Mouse (Mus musculus) lung, postnatal 0 days (tissue): ENCODE results near the gene Msh4. TPM values are rescaled to one million over a fixed set of nuclear protein-coding genes. Genes with fewer than 3 reads are reported as not detected.
A peak's percentile ranks its signal among the peaks of the same experiment; 100 is the strongest.

Experiments used
- ATAC-seq: fragments of 200-750 bp; cut with Nextera tagmentation; 2 replicates; pipeline ENCODE4 v1.8.0; 2017; ENCODE audit warnings: moderate library complexity
- DNase-seq: peaks from one replicate; pipeline ENCODE4 v3.0.0-alpha.2; 2016; ENCODE audit warnings: low spot score
- H3K27ac ChIP-seq: fragments of 300-500 bp; sonication (generic); 2 replicates; pipeline ENCODE4 v1.5.1; 2014; ENCODE audit warnings: antibody characterized with exemption, mild to moderate bottlenecking, low read length, mixed read lengths
- H3K27me3 ChIP-seq: fragments of 300-500 bp; sonication (generic); replicated peaks from 2 replicates; pipeline ENCODE4 v1.6.1; 2014; ENCODE audit warnings: low read length, mixed read lengths; ENCODE audit not compliant: insufficient read depth
- H3K36me3 ChIP-seq: fragments of 300-500 bp; sonication (generic); 2 replicates; pipeline ENCODE4 v1.6.1; 2014; ENCODE audit warnings: low read length, mixed read lengths; ENCODE audit not compliant: insufficient read depth
- H3K4me1 ChIP-seq: fragments of 300-500 bp; sonication (generic); 2 replicates; pipeline ENCODE4 v1.6.1; 2014; ENCODE audit warnings: antibody characterized with exemption, low read depth, low read length, mixed read lengths; ENCODE audit not compliant: insufficient read depth
- H3K4me2 ChIP-seq: fragments of 300-500 bp; sonication (generic); replicated peaks from 2 replicates; pipeline ENCODE4 v1.6.1; 2014; ENCODE audit warnings: low read depth, mild to moderate bottlenecking, low read length, moderate library complexity, mixed read lengths
- H3K4me3 ChIP-seq: fragments of 300-500 bp; sonication (generic); 2 replicates; pipeline ENCODE4 v1.5.1; 2014; ENCODE audit warnings: low read depth, low read length
- H3K9ac ChIP-seq: fragments of 300-500 bp; sonication (generic); replicated peaks from 2 replicates; pipeline ENCODE4 v1.6.1; 2014; ENCODE audit warnings: low read depth, mild to moderate bottlenecking
- H3K9me3 ChIP-seq: fragments of 300-500 bp; sonication (generic); 2 replicates; pipeline ENCODE4 v1.6.1; 2016; ENCODE audit warnings: low read length, mixed read lengths
- CTCF ChIP-seq: IDR thresholded peaks from 2 replicates; pipeline ENCODE4 v1.5.1; 2016; ENCODE audit warnings: antibody characterized with exemption, mild to moderate bottlenecking
- EP300 ChIP-seq: IDR thresholded peaks from 2 replicates; pipeline ENCODE4 v1.6.1; 2016; ENCODE audit warnings: antibody characterized with exemption, mild to moderate bottlenecking, control low read depth
- WGBS: fragments of 180-500 bp; shearing (Covaris S2); extraction: QIAGEN DNeasy Blood & Tissue Kit; methylation state at CpG from one replicate; pipeline ENCODE4 v1.1.7; 2014; 5-methylcytosine and 5-hydroxymethylcytosine counted together
- polyA plus RNA-seq: library from polyadenylated mRNA; unstranded; fragments of >200 nt; fragmentation: Nextera tagmentation; extraction: Ambion mirVana; gene quantifications from 2 replicates; pipeline ENCODE4 v1.2.1, GENCODE M21; 2015

Gene Msh4
- polyA plus RNA-seq, 1 experiment from 2014 or later, result 0.08 TPM

- Histone ChIP-seq H3K36me3 (peaks cover 28% of the 10 kb centered on the region), H3K27me3 (no peaks in the 10 kb centered on the region), H3K4me1 (no peaks in the 10 kb centered on the region), H3K4me2 (no peak overlapping the region), H3K27ac (no peak overlapping the region), H3K9ac (no peak overlapping the region), H3K9me3 (no peaks in the 10 kb centered on the region), H3K4me3 (no peak overlapping the region)
- TF ChIP-seq EP300 (no peak), CTCF (no peak)
- DNase-seq (no peak), ATAC-seq (no peak)
- WGBS, result 81% methylated on average over 11 of the region's 11 CpGs
Observed at GRCm38 (mm10) chr3:153929526-153929925, 23.6 kb upstream of the Msh4 start.

- H3K36me3 ChIP-seq, result peaks cover 20% of the 10 kb centered on the region
- no peak for DNase-seq
- H3K9me3 ChIP-seq, result no peaks in the 10 kb centered on the region
- H3K9ac ChIP-seq, result no peak overlapping the region
- TF ChIP-seq EP300 (no peak), CTCF (peak; percentile 21)
- H3K4me2 ChIP-seq, result no peak overlapping the region
- 86% methylated on average over 7 of the region's 7 CpGs for WGBS
- H3K27ac ChIP-seq, result no peak overlapping the region
- no peaks in the 10 kb centered on the region for H3K4me1 ChIP-seq
- H3K27me3 ChIP-seq, result no peaks in the 10 kb centered on the region
- ATAC-seq, result no peak
- H3K4me3 ChIP-seq, result no peak overlapping the region
Observed at GRCm38 (mm10) chr3:153926333-153926732, 20.4 kb upstream of the Msh4 start.

- no peaks in the 10 kb centered on the region for H3K4me1 ChIP-seq
- 84% methylated on average over 10 of the region's 10 CpGs for WGBS
- H3K4me2 ChIP-seq, result no peak overlapping the region
- H3K36me3 ChIP-seq, result peaks cover 10% of the 10 kb centered on the region
- ATAC-seq (no peak), DNase-seq (no peak)
- H3K4me3 ChIP-seq, result no peak overlapping the region
- H3K9me3 ChIP-seq, result no peaks in the 10 kb centered on the region
- no peaks in the 10 kb centered on the region for H3K27me3 ChIP-seq
- H3K27ac ChIP-seq, result no peak overlapping the region
- H3K9ac ChIP-seq, result no peak overlapping the region
- TF ChIP-seq EP300 (no peak), CTCF (no peak)
Observed at GRCm38 (mm10) chr3:153921147-153921910, 15.4 kb upstream of the Msh4 start.

GRCm38 (mm10) chr3:153917200-153917599 lies 11.3 kb upstream of the Msh4 start:
- DNase-seq, result peak; percentile 26
- no peak overlapping the region for H3K4me3 ChIP-seq
- no peak overlapping the region for H3K4me2 ChIP-seq
- ATAC-seq, result no peak
- no peaks in the 10 kb centered on the region for H3K9me3 ChIP-seq
- H3K9ac ChIP-seq, result no peak overlapping the region
- H3K4me1 ChIP-seq, result peaks cover 4% of the 10 kb centered on the region; the same call in 1 of the 2 replicates
- no peaks in the 10 kb centered on the region for H3K27me3 ChIP-seq
- no peak overlapping the region for H3K27ac ChIP-seq
- WGBS, result 11% methylated on average over 1 of the region's 1 CpGs
- no peaks in the 10 kb centered on the region for H3K36me3 ChIP-seq
- TF ChIP-seq EP300, result no peak
- no peak for TF ChIP-seq CTCF

GRCm38 (mm10) chr3:153913510-153914243 lies 7.7 kb upstream of the Msh4 start:
- Histone ChIP-seq H3K4me2 (peak overlapping the region; percentile 74), H3K9me3 (no peaks in the 10 kb centered on the region), H3K9ac (peak overlapping the region; percentile 60; the same call in 1 of the 2 replicates), H3K4me1 (peaks cover 16% of the 10 kb centered on the region; the same call in 1 of the 2 replicates), H3K27ac (peak overlapping the region; percentile 86), H3K27me3 (no peaks in the 10 kb centered on the region), H3K36me3 (peaks cover 13% of the 10 kb centered on the region), H3K4me3 (peak overlapping the region; percentile 79)
- 26% methylated on average over 6 of the region's 6 CpGs for WGBS
- TF ChIP-seq CTCF (peak; percentile 3; the same call in 1 of the 2 replicates), EP300 (no peak)
- ATAC-seq (no peak), DNase-seq (no peak)
